Mouse (Mus musculus) embryonic facial prominence, embryonic 13.5 days (tissue): ENCODE results near the gene Tpcn2. TPM values are rescaled to one million over a fixed set of nuclear protein-coding genes. Genes with fewer than 3 reads are reported as not detected.

Source experiments
- ATAC-seq: fragments of 200-750 bp; cut with Nextera tagmentation; 2 replicates; pipeline ENCODE4 v1.8.0; 2017; ENCODE audit warnings: low read depth; ENCODE audit not compliant: insufficient number of reproducible peaks, insufficient read depth, low FRiP score, low TSS enrichment
- H3K27ac ChIP-seq: fragments of 300-500 bp; sonication (generic); 2 replicates; pipeline ENCODE4 v1.5.1; 2015; ENCODE audit warnings: moderate library complexity, mild to moderate bottlenecking, inconsistent platforms
- H3K27me3 ChIP-seq: fragments of 300-500 bp; sonication (generic); 2 replicates; pipeline ENCODE4 v1.6.1; 2015; ENCODE audit warnings: mild to moderate bottlenecking, inconsistent platforms
- H3K36me3 ChIP-seq: fragments of 300-500 bp; sonication (generic); 2 replicates; pipeline ENCODE4 v1.6.1; 2015; ENCODE audit warnings: mild to moderate bottlenecking, inconsistent platforms
- H3K4me1 ChIP-seq: fragments of 300-500 bp; sonication (generic); 2 replicates; pipeline ENCODE4 v1.6.1; 2015; ENCODE audit warnings: inconsistent platforms
- H3K4me2 ChIP-seq: fragments of 300-500 bp; sonication (generic); 2 replicates; pipeline ENCODE4 v1.6.1; 2015; ENCODE audit warnings: moderate library complexity, mild to moderate bottlenecking, inconsistent platforms
- H3K4me3 ChIP-seq: fragments of 300-500 bp; sonication (generic); 2 replicates; pipeline ENCODE4 v1.5.1; 2015; ENCODE audit warnings: mild to moderate bottlenecking, inconsistent platforms
- H3K9ac ChIP-seq: fragments of 300-500 bp; sonication (generic); 2 replicates; pipeline ENCODE4 v1.6.1; 2015; ENCODE audit warnings: mild to moderate bottlenecking, inconsistent platforms
- H3K9me3 ChIP-seq: fragments of 300-500 bp; sonication (generic); 2 replicates; pipeline ENCODE4 v1.6.1; 2016; ENCODE audit warnings: inconsistent platforms
- WGBS: fragments of 180-500 bp; shearing (Covaris S2); methylation state at CpG from one replicate; pipeline ENCODE4 v1.1.7; 2015; ENCODE audit warnings: mixed read lengths; 5-methylcytosine and 5-hydroxymethylcytosine counted together
- polyA plus RNA-seq: library from polyadenylated mRNA; unstranded; fragments of >200 nt; fragmentation: Nextera tagmentation; extraction: Ambion mirVana; gene quantifications from 2 replicates; pipeline ENCODE4 v1.2.1, GENCODE M21; 2015

Tpcn2 gene
- polyA plus RNA-seq, 1 experiment from 2014 or later = 14.7 TPM

DNA sequence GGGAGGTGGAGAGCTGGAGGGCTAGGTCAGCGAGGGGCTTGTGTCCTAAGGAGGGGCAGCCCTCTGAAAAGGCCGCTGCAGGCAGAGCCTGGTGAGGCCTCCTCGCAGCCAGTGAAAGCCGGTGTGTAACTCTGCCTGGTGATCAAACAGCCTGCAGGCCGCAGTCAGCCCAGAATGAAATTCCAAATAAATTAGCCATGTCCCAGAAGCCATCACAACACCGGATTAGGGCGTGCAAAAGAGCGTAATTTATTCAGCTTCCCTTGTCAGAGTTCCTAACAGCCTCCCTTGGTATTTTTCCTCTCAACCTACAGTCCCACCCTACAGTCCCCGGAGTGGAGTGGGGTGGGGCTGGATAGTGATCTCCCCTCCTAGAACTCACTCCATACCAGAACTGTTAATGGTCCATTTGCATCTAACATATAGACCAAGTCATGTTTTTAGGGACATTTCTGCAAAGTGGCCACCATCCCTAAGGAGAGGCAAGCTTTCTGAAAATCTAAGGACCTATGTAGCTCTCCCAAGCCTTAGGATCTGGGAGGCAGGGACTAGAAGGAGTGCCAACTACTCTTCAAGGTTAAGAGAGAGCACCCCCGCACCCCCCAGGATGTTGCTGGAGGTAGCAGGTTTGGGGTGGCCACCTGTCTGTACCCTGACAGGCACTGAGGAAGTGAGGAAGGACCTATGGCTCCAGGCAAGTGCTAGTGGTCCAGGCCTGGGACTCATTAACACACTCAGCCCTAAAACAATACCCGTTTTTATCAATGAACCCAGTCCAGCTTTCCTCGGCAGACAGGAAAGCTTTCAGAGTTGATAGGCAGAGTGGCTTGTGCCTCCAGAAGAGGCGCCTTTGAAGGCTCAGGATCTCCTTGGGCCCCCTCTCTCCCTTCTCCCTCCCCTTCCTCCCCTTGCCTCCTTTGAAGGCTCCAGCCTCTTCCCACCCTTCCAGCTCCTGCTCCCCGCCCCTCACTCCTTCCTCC is 71.8 kb downstream of the Tpcn2 start:
- Histone ChIP-seq H3K4me3 (no peak overlapping the region), H3K9me3 (no peaks in the 10 kb centered on the region), H3K27me3 (no peaks in the 10 kb centered on the region), H3K27ac (peak overlapping the region; percentile 81), H3K9ac (peak overlapping the region; percentile 61), H3K36me3 (no peaks in the 10 kb centered on the region), H3K4me1 (peaks cover 37% of the 10 kb centered on the region), H3K4me2 (peak overlapping the region; percentile 7; the same call in 1 of the 2 replicates)
- ATAC-seq = no peak
- 7% methylated on average over 14 of the region's 14 CpGs for WGBS

- Histone ChIP-seq H3K9me3 (no peaks in the 10 kb centered on the region), H3K4me2 (no peak overlapping the region), H3K9ac (no peak overlapping the region), H3K4me3 (no peak overlapping the region), H3K4me1 (peaks cover 43% of the 10 kb centered on the region), H3K27ac (no peak overlapping the region), H3K36me3 (no peaks in the 10 kb centered on the region), H3K27me3 (no peaks in the 10 kb centered on the region)
- WGBS = 72% methylated on average over 4 of the region's 4 CpGs
- ATAC-seq = no peak
Observed at GRCm38 (mm10) chr7:145210477-145211070, 73.2 kb downstream of the Tpcn2 start.

DNA sequence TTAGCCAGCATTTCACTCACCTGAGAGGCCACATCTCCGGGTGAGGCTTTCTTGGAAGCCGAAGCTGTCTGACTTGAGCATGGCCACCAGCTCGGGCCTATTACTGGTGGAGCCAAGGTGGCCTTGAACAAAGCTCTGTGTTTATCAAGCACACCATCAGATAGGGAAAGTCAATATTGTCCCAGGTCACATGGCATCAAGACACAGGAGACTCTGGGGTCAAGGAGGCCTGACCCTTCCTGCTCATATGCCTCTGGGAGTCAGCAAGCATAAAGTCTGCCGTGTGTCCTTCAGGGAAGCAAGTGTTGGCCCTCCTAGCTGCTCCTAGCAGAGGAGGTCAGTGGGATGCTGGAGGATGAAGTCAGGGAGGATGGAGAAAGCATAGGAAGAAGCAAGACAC is 75.8 kb downstream of the Tpcn2 start, which contains the start of gene 1810010D01Rik:
Gene 1810010D01Rik (minus strand): TSS at position 114 of the 400 bp plus-strand sequence.
- Histone ChIP-seq H3K27me3 (no peaks in the 10 kb centered on the region), H3K4me1 (peaks cover 42% of the 10 kb centered on the region), H3K36me3 (no peaks in the 10 kb centered on the region), H3K4me3 (no peak within 1 kb of the TSS), H3K4me2 (no peak within 1 kb of the TSS), H3K9me3 (no peaks in the 10 kb centered on the region), H3K27ac (peak within 1 kb of the TSS; percentile 90), H3K9ac (0 out of 2 replicates have a peak within 1 kb of the TSS, but pooled peaks have one; percentile 76)
- no peak for ATAC-seq
- WGBS = 79% methylated on average over 4 of the region's 4 CpGs

DNA sequence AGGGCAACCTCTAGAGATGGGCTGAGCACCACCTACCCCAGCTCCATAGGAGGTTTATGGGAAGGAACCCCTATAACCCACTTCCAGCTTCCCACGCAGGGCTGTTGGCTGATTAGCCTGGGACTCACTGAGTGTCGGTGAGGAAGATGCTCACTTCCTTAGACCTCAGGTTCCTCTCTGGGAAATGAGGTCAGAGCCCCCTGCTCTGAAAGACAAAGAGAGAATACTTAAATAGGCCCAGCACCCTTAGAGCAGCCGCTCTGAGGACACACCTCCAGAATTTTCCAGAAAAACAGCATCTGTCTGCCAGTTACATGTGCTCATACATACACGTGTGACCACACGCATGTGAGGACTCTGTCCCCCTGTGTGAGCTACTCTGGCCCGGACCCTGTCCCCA is 77.0 kb downstream of the Tpcn2 start:
- Histone ChIP-seq H3K27me3 (no peaks in the 10 kb centered on the region), H3K4me1 (peaks cover 30% of the 10 kb centered on the region), H3K4me3 (no peak overlapping the region), H3K9me3 (no peaks in the 10 kb centered on the region), H3K4me2 (peak overlapping the region; percentile 53), H3K27ac (peak overlapping the region; percentile 90), H3K36me3 (no peaks in the 10 kb centered on the region), H3K9ac (peak overlapping the region; percentile 76)
- WGBS = 62% methylated on average over 6 of the region's 6 CpGs
- no peak for ATAC-seq

DNA sequence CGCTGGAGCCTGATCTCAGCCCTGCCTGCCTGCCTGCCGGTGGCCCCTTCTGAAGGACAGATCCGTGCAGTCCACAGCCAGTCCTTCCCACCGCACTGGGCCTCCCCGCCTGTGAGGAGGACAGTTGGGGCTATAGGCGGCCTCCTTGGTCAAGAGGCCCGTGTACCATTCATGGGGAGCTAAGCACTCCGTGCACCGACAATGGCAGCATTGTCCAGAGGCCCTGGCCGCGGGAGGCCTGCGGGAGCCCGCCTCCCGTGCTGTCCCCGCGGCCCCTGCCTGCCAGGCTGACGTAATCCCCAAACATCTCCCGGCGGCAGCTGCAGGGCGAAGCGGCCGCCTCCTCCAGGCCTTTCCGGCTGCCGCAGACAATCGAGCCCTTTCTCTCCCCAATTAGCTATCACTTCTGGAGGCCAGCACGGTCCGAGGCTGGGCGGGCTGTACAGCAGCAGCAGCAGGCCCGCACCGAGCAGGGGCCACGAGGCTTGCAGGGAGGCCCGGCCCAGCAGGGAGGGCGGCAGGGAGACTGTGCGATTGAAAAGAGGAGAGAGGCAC is 77.7 kb downstream of the Tpcn2 start:
- peak overlapping the region; percentile 90 for H3K27ac ChIP-seq
- H3K4me1 ChIP-seq = peaks cover 26% of the 10 kb centered on the region
- no peaks in the 10 kb centered on the region for H3K27me3 ChIP-seq
- peak overlapping the region; percentile 17 for H3K4me3 ChIP-seq
- H3K9ac ChIP-seq = peak overlapping the region; percentile 76
- peak overlapping the region; percentile 53 for H3K4me2 ChIP-seq
- WGBS = 3% methylated on average over 34 of the region's 34 CpGs
- H3K9me3 ChIP-seq = no peaks in the 10 kb centered on the region
- H3K36me3 ChIP-seq = no peaks in the 10 kb centered on the region
- peak; percentile 80 for ATAC-seq

GRCm38 (mm10) chr7:145205363-145205902 is 78.4 kb downstream of the Tpcn2 start:
- H3K4me3 ChIP-seq = no peak overlapping the region
- H3K9me3 ChIP-seq = no peaks in the 10 kb centered on the region
- no peaks in the 10 kb centered on the region for H3K36me3 ChIP-seq
- peak overlapping the region; percentile 76; the same call in 1 of the 2 replicates for H3K9ac ChIP-seq
- peak overlapping the region; percentile 90 for H3K27ac ChIP-seq
- WGBS = 82% methylated on average over 4 of the region's 4 CpGs
- no peak overlapping the region for H3K4me2 ChIP-seq
- H3K27me3 ChIP-seq = no peaks in the 10 kb centered on the region
- no peak for ATAC-seq
- H3K4me1 ChIP-seq = peaks cover 20% of the 10 kb centered on the region

DNA sequence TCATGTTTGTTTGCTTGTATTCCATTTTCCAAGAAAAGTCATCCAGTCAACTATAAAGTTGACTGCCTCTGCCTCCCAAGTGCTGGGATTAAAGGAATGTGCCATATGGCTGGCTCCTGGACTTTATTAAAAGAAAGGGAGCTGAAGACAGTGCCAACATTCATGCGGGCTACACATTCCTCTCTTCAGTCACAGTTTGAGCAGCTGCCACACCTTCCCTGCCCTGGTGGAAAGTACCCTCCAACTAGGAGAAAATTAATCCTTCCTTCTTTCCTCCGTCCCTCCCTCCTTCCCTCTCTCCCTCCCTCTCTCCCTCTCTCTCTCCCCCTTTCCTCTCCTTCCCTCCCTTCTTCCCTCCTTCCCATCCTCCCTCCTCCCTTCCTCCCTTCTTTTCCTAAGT is 84.1 kb downstream of the Tpcn2 start:
- no peaks in the 10 kb centered on the region for H3K27me3 ChIP-seq
- H3K36me3 ChIP-seq = no peaks in the 10 kb centered on the region
- peaks cover 36% of the 10 kb centered on the region for H3K4me1 ChIP-seq
- no peak for ATAC-seq
- H3K9me3 ChIP-seq = no peaks in the 10 kb centered on the region
- H3K27ac ChIP-seq = no peak overlapping the region
- H3K9ac ChIP-seq = no peak overlapping the region
- WGBS = 26% methylated on average over 2 of the region's 2 CpGs
- no peak overlapping the region for H3K4me3 ChIP-seq
- no peak overlapping the region for H3K4me2 ChIP-seq

DNA sequence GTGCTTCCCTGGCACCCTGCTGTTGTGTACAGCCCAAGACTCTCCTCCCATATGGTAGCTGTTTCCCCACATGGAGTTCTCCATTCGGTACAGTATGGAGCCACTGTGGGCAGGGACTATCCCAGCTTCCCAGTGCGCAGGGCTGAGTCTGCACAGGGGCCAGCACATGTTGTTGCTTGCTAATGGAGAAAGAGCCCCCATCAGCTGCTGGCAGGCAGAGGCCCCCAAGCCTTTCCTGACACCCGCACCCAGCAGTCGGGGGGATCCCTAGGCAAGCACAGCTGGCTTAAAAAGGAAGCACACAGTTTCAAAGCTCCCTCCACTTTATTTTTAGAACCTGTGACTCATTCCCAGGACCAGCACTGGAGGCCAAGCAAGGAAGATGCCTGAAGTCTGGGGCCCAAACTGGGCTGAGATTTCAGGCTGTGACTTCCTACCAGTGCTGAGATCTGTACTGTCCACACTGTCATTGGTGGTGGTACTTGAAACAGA is 85.5 kb downstream of the Tpcn2 start:
- Histone ChIP-seq H3K9me3 (no peaks in the 10 kb centered on the region), H3K36me3 (no peaks in the 10 kb centered on the region), H3K9ac (peak overlapping the region; percentile 32; the same call in 1 of the 2 replicates), H3K27me3 (no peaks in the 10 kb centered on the region), H3K4me1 (peaks cover 46% of the 10 kb centered on the region), H3K4me3 (no peak overlapping the region), H3K4me2 (no peak overlapping the region), H3K27ac (peak overlapping the region; percentile 76)
- no peak for ATAC-seq
- WGBS = 39% methylated on average over 4 of the region's 4 CpGs

GRCm38 (mm10) chr7:145197711-145198110 is 86.1 kb downstream of the Tpcn2 start:
- Histone ChIP-seq H3K36me3 (no peaks in the 10 kb centered on the region), H3K4me2 (no peak overlapping the region), H3K9ac (no peak overlapping the region), H3K27ac (peak overlapping the region; percentile 76; the same call in 1 of the 2 replicates), H3K4me1 (peaks cover 46% of the 10 kb centered on the region), H3K9me3 (no peaks in the 10 kb centered on the region), H3K27me3 (no peaks in the 10 kb centered on the region), H3K4me3 (no peak overlapping the region)
- WGBS = 55% methylated on average over 3 of the region's 3 CpGs
- no peak for ATAC-seq

- peaks cover 46% of the 10 kb centered on the region for H3K4me1 ChIP-seq
- WGBS = 72% methylated on average over 3 of the region's 3 CpGs
- no peak for ATAC-seq
Observed at GRCm38 (mm10) chr7:145197042-145197441, 86.8 kb downstream of the Tpcn2 start.

DNA sequence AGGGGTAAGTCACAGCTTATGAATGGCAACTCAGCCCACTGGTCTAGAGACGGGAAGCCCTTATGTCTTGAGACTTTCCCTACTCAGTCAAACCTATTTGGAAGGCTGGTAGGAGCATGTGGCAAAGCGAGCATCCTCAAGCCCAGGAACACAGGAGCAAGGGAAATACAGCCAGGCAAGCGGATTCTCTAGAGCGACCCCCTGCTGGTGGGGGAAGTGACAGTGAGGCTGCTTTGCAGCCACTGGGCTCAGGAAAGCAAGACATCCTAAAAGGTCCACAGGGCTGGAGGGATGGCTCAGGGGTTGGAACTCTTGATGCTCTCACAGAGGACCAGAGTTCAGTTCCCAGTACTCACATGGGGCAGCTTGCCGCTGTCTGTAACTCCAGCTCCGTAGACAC is 87.5 kb downstream of the Tpcn2 start:
- ATAC-seq = no peak
- WGBS = 82% methylated on average over 6 of the region's 6 CpGs
- Histone ChIP-seq H3K9ac (no peak overlapping the region), H3K36me3 (no peaks in the 10 kb centered on the region), H3K4me3 (no peak overlapping the region), H3K4me2 (no peak overlapping the region), H3K9me3 (no peaks in the 10 kb centered on the region), H3K27ac (no peak overlapping the region), H3K4me1 (peaks cover 46% of the 10 kb centered on the region), H3K27me3 (no peaks in the 10 kb centered on the region)

More at GRCm38 (mm10) chr7:145197042-145197441, 86.8 kb downstream of the Tpcn2 start:
- H3K36me3 ChIP-seq = no peaks in the 10 kb centered on the region
- no peaks in the 10 kb centered on the region for H3K27me3 ChIP-seq
- no peak overlapping the region for H3K9ac ChIP-seq
- no peaks in the 10 kb centered on the region for H3K9me3 ChIP-seq
- H3K4me2 ChIP-seq = no peak overlapping the region
- 0 out of 2 replicates have a peak overlapping the region, but pooled peaks have one; percentile 76 for H3K27ac ChIP-seq
- H3K4me3 ChIP-seq = no peak overlapping the region
